ENCODE assay signal across 8 mouse cellular contexts in genomic region chr1:21961251-21962082, GRCm38 (mm10). TPM values are rescaled to one million over a fixed set of nuclear protein-coding genes. Genes with fewer than 3 reads are reported as not detected.
DNase-seq lines count a peak whose midpoint lies in the region; ATAC-seq lines count a peak whose summit lies in the region.

Gene Kcnq5 (minus strand): TSS chr1:21961942.

- H3K9me3 ChIP-seq in hindbrain, embryonic 14.5 days (ENCODE audit: control insufficient read depth, low read length), result no peaks in the 10 kb centered on the region

- H3K4me3 ChIP-seq in hindbrain, embryonic 14.5 days (replicated peaks; ENCODE audit: low read length), result peak within 1 kb of the TSS; percentile 72

- H3K27me3 ChIP-seq in hindbrain, embryonic 14.5 days (ENCODE audit: control insufficient read depth, insufficient read depth, low read length), result peaks cover 5% of the 10 kb centered on the region; the same call in 1 of the 2 replicates

- WGBS in hindbrain, embryonic 14.5 days, result under 1% methylated on average over 80 of the region's 89 CpGs

- H3K27ac ChIP-seq in hindbrain, embryonic 14.5 days, result peak within 1 kb of the TSS; percentile 32; the same call in 1 of the 2 replicates

- DNase-seq in ES-CJ7 (ENCODE audit: low read depth, low spot score), result peak; percentile 50
- peak; percentile 76 to 81 for DNase-seq in cerebellum, postnatal 10 days
- peak; percentile 43 to 47 for DNase-seq in frontal cortex, postnatal 14 days (ENCODE audit: low spot score in 2 of 2)
- DNase-seq in hindbrain, embryonic 14.5 days (ENCODE audit: low spot score), result peak; percentile 59
- peak; percentile 64 to 70 for DNase-seq in left cerebral cortex, postnatal 14 days (ENCODE audit: low spot score in 2 of 2)
- DNase-seq in skeletal muscle tissue, adult 2 months (ENCODE audit: low read depth, low spot score), result peak; percentile 21

- intact Hi-C loops in left cerebral cortex, postnatal 14 days (cut with DNase I), result loop anchor here (5.0 to 10.0 kb wide), 4 partner anchors 277 to 549 kb away; no protein-coding TSS in a partner anchor

- peak within 1 kb of the TSS; percentile 74 for H3K9ac ChIP-seq in hindbrain, embryonic 14.5 days

- H3K36me3 ChIP-seq in hindbrain, embryonic 14.5 days (replicated peaks; ENCODE audit: control insufficient read depth, insufficient read depth), result no peaks in the 10 kb centered on the region

- H3K4me2 ChIP-seq in hindbrain, embryonic 14.5 days (replicated peaks), result peak within 1 kb of the TSS; percentile 98

- peaks cover 9% of the 10 kb centered on the region; the same call in 1 of the 2 replicates for H3K4me1 ChIP-seq in hindbrain, embryonic 14.5 days (replicated peaks; ENCODE audit: control insufficient read depth, insufficient read depth, low read length)

- ATAC-seq in hindbrain, embryonic 14.5 days (ENCODE audit: low FRiP score), result peak; percentile 85
- peak; percentile 37 for ATAC-seq in megakaryocyte progenitor cell, adult 5-6 weeks (replicated peaks; ENCODE audit: poor library complexity)
- no peak for ATAC-seq in monocyte, adult 5-6 weeks (replicated peaks; ENCODE audit: insufficient number of reproducible peaks, low FRiP score, low TSS enrichment, poor library complexity, severe bottlenecking)

RNA-seq across cellular contexts. Expression of gene Kcnq5, which starts in this region (rescaled TPM):
- 2.6 and 2.8 TPM in 2 replicates for polyA plus RNA-seq in hindbrain, embryonic 14.5 days (2014; fragmentation: Nextera tagmentation; extraction: Ambion mirVana)
- 10 to 100 TPM; 74.6 to 85.6 TPM for total RNA-seq in left cerebral cortex, postnatal 14 days (2021)
- total RNA-seq in megakaryocyte progenitor cell, adult 5-6 weeks (2015), result 6.4 and 7.3 TPM in 2 replicates
- total RNA-seq in megakaryocyte progenitor cell, adult 5-6 weeks (2017), result 3.1 and 4.3 TPM in 2 replicates
- total RNA-seq in monocyte, adult 5-6 weeks (2017), result 1.1 to 8.6 TPM (median 3.0 TPM) in 3 replicates

Comparison
In these comparisons a context has a peak if more than half of its experiments do, and no peak if none do; other contexts are left out.
1. DNase-seq: peak in every context shown above with its lines; median percentile 78 in cerebellum, postnatal 10 days; 67 in left cerebral cortex, postnatal 14 days; 59 in hindbrain, embryonic 14.5 days; 50 in ES-CJ7; 45 in frontal cortex, postnatal 14 days; 21 in skeletal muscle tissue, adult 2 months.